Mouse (Mus musculus) C2C12 (cell line): ENCODE measurements around the gene Glt1d1. TPM values are rescaled to one million over a fixed set of nuclear protein-coding genes. Genes with fewer than 3 reads are reported as not detected.

Experiments
- H3K27me3 ChIP-seq: one replicate; pipeline ENCODE4 v1.6.1; 2011; ENCODE audit not compliant: control insufficient read depth, insufficient read depth, insufficient read length
- H3K36me3 ChIP-seq: one replicate; pipeline ENCODE4 v1.6.1; 2011; ENCODE audit not compliant: control insufficient read depth, insufficient read depth
- H3K4me3 ChIP-seq: one replicate; pipeline ENCODE4 v1.5.1; 2011; ENCODE audit warnings: mild to moderate bottlenecking, control low read depth; ENCODE audit not compliant: poor library complexity, insufficient read depth, severe bottlenecking
- H3K79me2 ChIP-seq: one replicate; pipeline ENCODE4 v1.6.1; 2011; ENCODE audit not compliant: control insufficient read depth, insufficient read depth
- H3K79me3 ChIP-seq: one replicate; pipeline ENCODE4 v1.6.1; 2011; ENCODE audit warnings: low read depth, control low read depth
- H3ac ChIP-seq: one replicate; pipeline ENCODE3; 2011; ENCODE audit warnings: low read depth; ENCODE audit not compliant: control insufficient read depth, insufficient read length
- CEBPB ChIP-seq: IDR thresholded peaks from one replicate; pipeline ENCODE4 v1.6.1; 2011; ENCODE audit warnings: low read depth, mild to moderate bottlenecking, control low read depth, moderate library complexity
- CTCF ChIP-seq: IDR thresholded peaks from one replicate; pipeline ENCODE4 v1.5.1; 2011; ENCODE audit not compliant: control insufficient read depth, insufficient read depth, insufficient read length
- FOSL1 ChIP-seq: IDR thresholded peaks from one replicate; pipeline ENCODE4 v1.8.0; 2011; ENCODE audit warnings: mild to moderate bottlenecking, low read length; ENCODE audit not compliant: poor library complexity, insufficient read depth, severe bottlenecking
- MAX ChIP-seq: IDR thresholded peaks from one replicate; pipeline ENCODE4 v1.6.1; 2011; ENCODE audit warnings: mild to moderate bottlenecking, control low read depth
- MYOD1 ChIP-seq: IDR thresholded peaks from one replicate; pipeline ENCODE4 v1.6.1; 2011; ENCODE audit warnings: low read depth; ENCODE audit not compliant: control insufficient read depth, insufficient read length
- MYOG ChIP-seq: IDR thresholded peaks from one replicate; pipeline ENCODE4 v1.6.1; 2011; ENCODE audit not compliant: control insufficient read depth, insufficient read length; ENCODE audit errors: extremely low read depth
- USF1 ChIP-seq: IDR thresholded peaks from one replicate; pipeline ENCODE4 v1.6.1; 2011; ENCODE audit warnings: low read depth, mild to moderate bottlenecking, control low read depth, moderate library complexity
- polyA plus RNA-seq: library from polyadenylated mRNA; unstranded; fragments of >200 nt; fragmentation: generic; extraction: Trizol; gene quantifications from one replicate; pipeline ENCODE4 v1.2.1, GENCODE M21; 2012; ENCODE audit warnings: missing spikeins

Glt1d1 gene
- polyA plus RNA-seq, 1 experiment: not detected

GRCm38 (mm10) chr5:127595676-127596075 is 36.4 kb upstream of the Glt1d1 start:
- H3K27me3 ChIP-seq: no peaks in the 10 kb centered on the region
- H3K36me3 ChIP-seq: peaks cover 74% of the 10 kb centered on the region
- TF ChIP-seq USF1 (no peak), CTCF (no peak), MYOG (no peak), MYOD1 (no peak), MAX (no peak), FOSL1 (no peak), CEBPB (no peak)
- H3K79me3 ChIP-seq: no peaks in the 10 kb centered on the region
- no peak overlapping the region for H3K4me3 ChIP-seq
- H3ac ChIP-seq: no peak overlapping the region
- H3K79me2 ChIP-seq: no peaks in the 10 kb centered on the region

- Histone ChIP-seq H3ac (no peak overlapping the region), H3K27me3 (no peaks in the 10 kb centered on the region), H3K79me2 (no peaks in the 10 kb centered on the region), H3K36me3 (peaks cover 77% of the 10 kb centered on the region), H3K79me3 (no peaks in the 10 kb centered on the region), H3K4me3 (no peak overlapping the region)
- TF ChIP-seq USF1 (no peak), MYOD1 (no peak), MAX (no peak), MYOG (no peak), FOSL1 (no peak), CEBPB (no peak), CTCF (no peak)
Observed at GRCm38 (mm10) chr5:127596862-127597261, 35.2 kb upstream of the Glt1d1 start.

- Histone ChIP-seq H3K4me3 (no peak overlapping the region), H3K27me3 (no peaks in the 10 kb centered on the region), H3K36me3 (peaks cover 60% of the 10 kb centered on the region), H3K79me3 (peaks cover 10% of the 10 kb centered on the region), H3K79me2 (peaks cover 26% of the 10 kb centered on the region), H3ac (no peak overlapping the region)
- TF ChIP-seq CEBPB (no peak), FOSL1 (no peak), MYOG (no peak), USF1 (no peak), MAX (no peak), MYOD1 (no peak), CTCF (no peak)
Observed at GRCm38 (mm10) chr5:127602996-127603395, 29.1 kb upstream of the Glt1d1 start.

GRCm38 (mm10) chr5:127607507-127607906 is 24.6 kb upstream of the Glt1d1 start:
- Histone ChIP-seq H3K27me3 (no peaks in the 10 kb centered on the region), H3K79me2 (peaks cover 72% of the 10 kb centered on the region), H3K36me3 (peaks cover 41% of the 10 kb centered on the region), H3K4me3 (no peak overlapping the region), H3K79me3 (peaks cover 45% of the 10 kb centered on the region), H3ac (no peak overlapping the region)
- no peak for TF ChIP-seq MYOG
- TF ChIP-seq USF1: no peak
- TF ChIP-seq CEBPB: no peak
- no peak for TF ChIP-seq MAX
- TF ChIP-seq MYOD1: no peak
- TF ChIP-seq CTCF: no peak
- TF ChIP-seq FOSL1: no peak

GRCm38 (mm10) chr5:127609191-127609714 is 22.8 kb upstream of the Glt1d1 start:
- Histone ChIP-seq H3K27me3 (no peaks in the 10 kb centered on the region), H3K36me3 (peaks cover 28% of the 10 kb centered on the region), H3ac (no peak overlapping the region), H3K4me3 (no peak overlapping the region), H3K79me2 (peaks cover 89% of the 10 kb centered on the region), H3K79me3 (peaks cover 60% of the 10 kb centered on the region)
- TF ChIP-seq MAX (no peak), CEBPB (no peak), MYOD1 (no peak), MYOG (no peak), CTCF (no peak), FOSL1 (no peak), USF1 (no peak)

- H3ac ChIP-seq: no peak overlapping the region
- H3K79me2 ChIP-seq: peaks cover 99% of the 10 kb centered on the region
- peaks cover 23% of the 10 kb centered on the region for H3K36me3 ChIP-seq
- TF ChIP-seq CTCF: no peak
- peak; percentile 31 for TF ChIP-seq USF1
- peaks cover 76% of the 10 kb centered on the region for H3K79me3 ChIP-seq
- H3K27me3 ChIP-seq: no peaks in the 10 kb centered on the region
- no peak overlapping the region for H3K4me3 ChIP-seq
Observed at GRCm38 (mm10) chr5:127610787-127611509, 21.1 kb upstream of the Glt1d1 start.
